Mouse (Mus musculus): ENCODE measurements at regions not wholly inside any gene's neighbourhood (a gene's known extent, or its start where the extent isn't known, plus 50 kb on each side); places are given as distances from the start of the nearest gene placed in this dataset.

- no peak for DNase-seq (ENCODE audit: low spot score in 2 of 2)
Measured at GRCm38 (mm10) chr12:12766510-12767304, 175.0 kb downstream of the Mycn start.

- DNase-seq (ENCODE audit: low spot score in 2 of 2), result no peak
Measured at GRCm38 (mm10) chr12:12765490-12766058, 176.1 kb downstream of the Mycn start.

- no peak for DNase-seq (ENCODE audit: low spot score in 2 of 2)
Measured at GRCm38 (mm10) chr12:12765055-12765454, 176.7 kb downstream of the Mycn start.

- DNase-seq (ENCODE audit: low spot score in 2 of 2), result no peak
Measured at GRCm38 (mm10) chr12:12764586-12764985, 177.1 kb downstream of the Mycn start.

GRCm38 (mm10) chr12:12756301-12756948 lies 185.3 kb downstream of the Mycn start:
- DNase-seq (ENCODE audit: low spot score in 2 of 2), result no peak

GRCm38 (mm10) chr12:12753849-12754248 lies 187.9 kb downstream of the Mycn start:
- no peak for DNase-seq (ENCODE audit: low spot score in 2 of 2)

GRCm38 (mm10) chr12:12751670-12752426 lies 189.9 kb downstream of the Mycn start:
- DNase-seq (ENCODE audit: low spot score in 2 of 2), result no peak

- DNase-seq (ENCODE audit: low spot score in 2 of 2), result no peak
Measured at GRCm38 (mm10) chr12:12749690-12750089, 192.0 kb downstream of the Mycn start.

- no peak for DNase-seq (ENCODE audit: low spot score in 2 of 2)
Measured at GRCm38 (mm10) chr12:12746852-12747454, 194.8 kb downstream of the Mycn start.

GRCm38 (mm10) chr12:12744492-12744891 lies 197.2 kb downstream of the Mycn start:
- no peak for DNase-seq (ENCODE audit: low spot score in 2 of 2)

- DNase-seq (ENCODE audit: low spot score in 2 of 2), result no peak
Measured at GRCm38 (mm10) chr12:12738631-12739331, 202.9 kb downstream of the Mycn start.

GRCm38 (mm10) chr12:12725797-12726196 lies 215.9 kb downstream of the Mycn start:
- DNase-seq (ENCODE audit: low spot score in 2 of 2), result no peak

GRCm38 (mm10) chr12:12725075-12725474 lies 216.6 kb downstream of the Mycn start:
- no peak for DNase-seq (ENCODE audit: low spot score in 2 of 2)

- DNase-seq (ENCODE audit: low spot score in 2 of 2), result no peak
Measured at GRCm38 (mm10) chr12:12723724-12724487, 217.8 kb downstream of the Mycn start.

GRCm38 (mm10) chr12:12722982-12723661 lies 218.6 kb downstream of the Mycn start:
- no peak for DNase-seq (ENCODE audit: low spot score in 2 of 2)

GRCm38 (mm10) chr12:12716691-12717090 lies 225.0 kb downstream of the Mycn start:
- no peak for DNase-seq (ENCODE audit: low spot score in 2 of 2)

- DNase-seq (ENCODE audit: low spot score in 2 of 2), result no peak
Measured at GRCm38 (mm10) chr12:12715956-12716669, 225.6 kb downstream of the Mycn start.

GRCm38 (mm10) chr12:12715528-12715927 lies 226.2 kb downstream of the Mycn start:
- DNase-seq (ENCODE audit: low spot score in 2 of 2), result no peak

Data from adrenal gland, postnatal 4 days (tissue).